Mouse (Mus musculus): ENCODE measurements at regions not wholly inside any gene's neighbourhood (a gene's known extent, or its start where the extent isn't known, plus 50 kb on each side); places are given as distances from the start of the nearest gene placed in this dataset.

GRCm38 (mm10) chr2:94245305-94245959 lies 87.7 kb upstream of the Hsd17b12 start:
- peak; percentile 34; the same call in 1 of the 2 replicates for TF ChIP-seq HCFC1 (IDR thresholded peaks at IDR 0.05; ENCODE audit: borderline replicate concordance, insufficient read depth, low read length)
- TF ChIP-seq CHD2 (IDR thresholded peaks at IDR 0.05; ENCODE audit: low read depth, low read length): no peak
- no peak for TF ChIP-seq MAFK (IDR thresholded peaks at IDR 0.05; ENCODE audit: insufficient read depth, low read depth, low read length)
